Mouse (Mus musculus) olfactory bulb, adult 2 months (tissue): ENCODE measurements around the gene Il12rb1. TPM values are rescaled to one million over a fixed set of nuclear protein-coding genes. Genes with fewer than 3 reads are reported as not detected.
A peak's percentile ranks its signal among the peaks of the same experiment; 100 is the strongest.

ENCODE experiments used
- H3K27ac ChIP-seq: fragments of 200-500 bp; 2 replicates; pipeline ENCODE4 v1.5.1; 2012; ENCODE audit warnings: low read depth, low read length; ENCODE audit not compliant: insufficient read depth
- H3K4me1 ChIP-seq: fragments of 200-500 bp; 2 replicates; pipeline ENCODE4 v1.6.1; 2012; ENCODE audit warnings: low read length; ENCODE audit not compliant: control insufficient read depth, insufficient read depth
- H3K4me3 ChIP-seq: fragments of 200-500 bp; 2 replicates; pipeline ENCODE4 v1.5.1; 2012; ENCODE audit warnings: mild to moderate bottlenecking, low read depth, low read length, moderate library complexity; ENCODE audit not compliant: insufficient read depth
- CTCF ChIP-seq: fragments of 200-500 bp; IDR thresholded peaks from 2 replicates; pipeline ENCODE4 v1.5.1; 2012; ENCODE audit warnings: low read depth, mild to moderate bottlenecking, low read length, moderate library complexity; ENCODE audit not compliant: insufficient read depth
- POLR2A ChIP-seq: fragments of 200-500 bp; IDR thresholded peaks from 2 replicates; pipeline ENCODE4 v1.6.1; 2012; ENCODE audit warnings: mild to moderate bottlenecking, low read depth, low read length, moderate library complexity; ENCODE audit not compliant: insufficient read depth
- WGBS: fragments of 180-500 bp; shearing (Covaris S2); methylation state at CpG from one replicate; pipeline ENCODE4 v1.1.7; 2018; 5-methylcytosine and 5-hydroxymethylcytosine counted together
- polyA plus RNA-seq: library from polyadenylated mRNA; stranded (reverse); fragments of >200 nt; gene quantifications from 2 replicates; pipeline ENCODE4 v1.2.4, GENCODE M21; 2012; ENCODE audit warnings: low replicate concordance; ENCODE audit not compliant: missing spikeins, insufficient read depth, insufficient read length

Il12rb1 gene
- polyA plus RNA-seq, 1 experiment = not detected

- Histone ChIP-seq H3K4me1 (peaks cover 6% of the 10 kb centered on the region), H3K27ac (no peak overlapping the region), H3K4me3 (no peak overlapping the region)
- WGBS = 52% methylated on average over 10 of the region's 10 CpGs
- TF ChIP-seq CTCF (no peak), POLR2A (no peak)
These were observed 32.3 kb downstream of the Il12rb1 start for GRCm38 (mm10) chr8:70840590-70840989.

GRCm38 (mm10) chr8:70841147-70842072 is 33.2 kb downstream of the Il12rb1 start:
- H3K27ac ChIP-seq = no peak overlapping the region
- peak; percentile 88 for TF ChIP-seq CTCF
- TF ChIP-seq POLR2A = no peak
- 42% methylated on average over 22 of the region's 22 CpGs for WGBS
- H3K4me1 ChIP-seq = peaks cover 6% of the 10 kb centered on the region
- H3K4me3 ChIP-seq = no peak overlapping the region

GRCm38 (mm10) chr8:70842484-70842883 is 34.2 kb downstream of the Il12rb1 start:
- TF ChIP-seq POLR2A = no peak
- TF ChIP-seq CTCF = no peak
- 69% methylated on average over 25 of the region's 25 CpGs for WGBS

GRCm38 (mm10) chr8:70843214-70843773 is 35.0 kb downstream of the Il12rb1 start:
- Histone ChIP-seq H3K4me3 (no peak overlapping the region), H3K4me1 (peaks cover 6% of the 10 kb centered on the region), H3K27ac (no peak overlapping the region)
- no peak for TF ChIP-seq CTCF
- no peak for TF ChIP-seq POLR2A
- WGBS = 83% methylated on average over 5 of the region's 5 CpGs

More at GRCm38 (mm10) chr8:70842484-70842883, 34.2 kb downstream of the Il12rb1 start:
- Histone ChIP-seq H3K4me1 (peaks cover 6% of the 10 kb centered on the region), H3K27ac (no peak overlapping the region), H3K4me3 (no peak overlapping the region)

DNA sequence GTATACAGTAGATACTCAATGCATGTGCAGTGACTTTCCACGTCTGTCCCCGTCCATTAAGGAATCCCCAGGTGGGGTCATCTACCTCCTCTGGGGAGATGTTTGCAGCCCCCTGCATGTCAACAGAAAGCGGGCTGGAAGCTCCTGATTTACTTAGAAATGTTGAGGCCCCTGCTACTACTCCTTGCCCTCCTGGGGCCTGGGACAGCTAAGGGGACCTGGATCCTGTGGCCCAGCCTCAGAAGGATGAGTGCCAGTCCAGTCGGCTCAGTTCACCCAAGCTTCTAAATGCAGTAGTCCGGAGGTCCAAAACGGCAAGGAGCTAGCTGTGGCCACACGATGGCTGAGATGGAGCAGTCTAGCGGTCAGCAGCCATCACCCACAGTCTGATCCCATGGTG is 35.7 kb downstream of the Il12rb1 start:
- H3K4me1 ChIP-seq = 0 out of 2 replicates have a peak, but pooled peaks cover 2% of the 10 kb centered on the region
- WGBS = 86% methylated on average over 8 of the region's 8 CpGs
- no peak overlapping the region for H3K4me3 ChIP-seq
- H3K27ac ChIP-seq = no peak overlapping the region
- TF ChIP-seq CTCF (no peak), POLR2A (no peak)

DNA sequence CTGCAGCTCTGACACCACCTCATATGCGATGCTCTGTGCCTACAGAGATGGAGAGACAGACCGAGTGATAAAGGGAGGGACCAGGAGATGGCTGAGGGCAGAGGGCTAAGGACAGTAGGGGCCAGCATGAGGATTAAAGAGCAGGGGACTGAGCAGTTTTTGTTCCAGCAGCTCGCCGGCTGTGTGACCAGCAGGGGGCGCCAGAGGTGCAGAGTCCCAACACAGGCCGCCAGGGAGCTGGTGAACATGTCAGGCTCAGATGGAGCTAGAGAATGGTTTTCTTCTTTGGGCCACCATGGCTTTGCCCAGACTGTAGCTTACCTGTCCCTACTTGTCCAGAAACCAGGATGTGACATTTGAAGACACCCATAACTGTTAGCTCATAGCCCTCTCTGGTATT is 36.3 kb downstream of the Il12rb1 start:
- WGBS = 6% methylated on average over 6 of the region's 6 CpGs
- H3K4me1 ChIP-seq = 0 out of 2 replicates have a peak, but pooled peaks cover 2% of the 10 kb centered on the region
- no peak overlapping the region for H3K4me3 ChIP-seq
- no peak for TF ChIP-seq POLR2A
- peak; percentile 94 for TF ChIP-seq CTCF
- no peak overlapping the region for H3K27ac ChIP-seq

GRCm38 (mm10) chr8:70845108-70845507 is 36.9 kb downstream of the Il12rb1 start:
- Histone ChIP-seq H3K27ac (no peak overlapping the region), H3K4me3 (no peak overlapping the region), H3K4me1 (0 out of 2 replicates have a peak, but pooled peaks cover 2% of the 10 kb centered on the region)
- WGBS = 47% methylated on average over 5 of the region's 5 CpGs
- TF ChIP-seq POLR2A = no peak
- TF ChIP-seq CTCF = no peak

DNA sequence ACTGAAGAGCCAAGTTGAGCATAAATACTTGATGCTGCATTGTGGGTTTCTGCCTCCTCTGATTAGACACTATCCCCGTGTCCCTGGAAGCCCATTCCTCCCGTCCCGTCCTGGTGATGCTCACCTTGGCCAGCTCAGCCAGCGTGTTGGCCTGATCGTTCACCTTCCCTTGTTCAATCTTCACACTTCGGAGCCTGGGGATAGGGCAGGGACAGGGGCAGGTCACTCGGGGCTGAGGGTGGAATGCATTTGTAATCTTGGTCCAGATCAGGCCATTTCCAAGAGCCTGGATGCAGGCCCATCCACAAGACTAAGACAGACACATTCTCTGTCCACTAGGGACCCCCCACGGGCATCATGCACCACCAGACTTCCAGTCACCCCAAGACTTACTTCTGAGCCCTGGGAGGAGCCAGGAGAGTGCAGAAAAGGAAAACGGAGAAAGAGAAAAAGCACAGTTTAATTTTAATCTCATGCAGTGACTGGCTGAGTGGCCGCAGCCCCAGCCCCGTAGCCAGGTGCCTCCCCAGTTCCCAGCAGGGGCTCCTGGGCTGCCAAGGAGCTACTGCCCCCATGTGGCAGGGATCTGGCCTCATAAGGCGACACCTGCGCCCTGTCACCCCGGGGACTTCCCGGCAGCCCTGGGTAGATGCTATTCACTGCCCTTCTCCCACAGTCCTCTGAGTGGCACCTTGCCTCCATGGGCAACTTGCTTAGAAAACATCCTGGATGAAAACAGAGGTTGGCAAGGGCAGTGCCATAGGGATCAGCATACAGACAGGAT is 38.3 kb downstream of the Il12rb1 start:
- no peak overlapping the region for H3K27ac ChIP-seq
- H3K4me3 ChIP-seq = no peak overlapping the region
- TF ChIP-seq CTCF (no peak; the same call in 1 of the 2 replicates), POLR2A (no peak)
- no peaks in the 10 kb centered on the region for H3K4me1 ChIP-seq
- WGBS = 61% methylated on average over 15 of the region's 15 CpGs
